Mouse (Mus musculus) liver, embryonic 14.5 days (tissue): ENCODE data around the gene Gm10271. TPM values are rescaled to one million over a fixed set of nuclear protein-coding genes. Genes with fewer than 3 reads are reported as not detected.

ENCODE experiments used
- ATAC-seq: fragments of 200-750 bp; cut with Nextera tagmentation; 2 replicates; pipeline ENCODE4 v1.8.0; 2017; ENCODE audit warnings: moderate number of reproducible peaks, mild to moderate bottlenecking, moderate library complexity; ENCODE audit not compliant: insufficient read depth
- DNase-seq, 3 experiments: peaks; one replicate each; pipeline ENCODE4 v3.0.0-alpha.2; 2012 to 2013; ENCODE audit warnings: low read depth in 3 of 3, low spot score in 3 of 3
- H3K27ac ChIP-seq: fragments of 300-500 bp; sonication (generic); 2 replicates; pipeline ENCODE4 v1.5.1; 2014; ENCODE audit warnings: moderate library complexity, mild to moderate bottlenecking, control low read depth, inconsistent platforms
- H3K27me3 ChIP-seq: fragments of 300-500 bp; sonication (generic); 2 replicates; pipeline ENCODE4 v1.6.1; 2014; ENCODE audit warnings: mild to moderate bottlenecking, low read length, moderate library complexity; ENCODE audit not compliant: control insufficient read depth, insufficient read depth
- H3K36me3 ChIP-seq: fragments of 300-500 bp; sonication (generic); replicated peaks from 2 replicates; pipeline ENCODE4 v1.6.1; 2014; ENCODE audit warnings: low read depth; ENCODE audit not compliant: control insufficient read depth, insufficient read depth
- H3K4me1 ChIP-seq, 2 experiments: fragments of 200-500 bp in 1 of 2; fragments of 300-500 bp in 1 of 2; sonication (generic) in 1 of 2; replicated peaks; 2 replicates each; pipeline ENCODE4 v1.6.1; 2012 to 2014; ENCODE audit warnings: antibody characterized with exemption in 1 of 2, inconsistent platforms in 1 of 2, low read length in 1 of 2; ENCODE audit not compliant: control insufficient read depth in 2 of 2, insufficient read depth in 2 of 2
- H3K4me2 ChIP-seq: fragments of 300-500 bp; sonication (generic); 2 replicates; pipeline ENCODE4 v1.6.1; 2014; ENCODE audit warnings: low read depth, mild to moderate bottlenecking, control low read depth, moderate library complexity
- H3K4me3 ChIP-seq, 2 experiments: fragments of 200-500 bp in 1 of 2; fragments of 300-500 bp in 1 of 2; sonication (generic) in 1 of 2; 2 replicates each; pipeline ENCODE4 v1.5.1; 2012 to 2014; ENCODE audit warnings: low read depth in 2 of 2, low read length in 2 of 2, mild to moderate bottlenecking in 2 of 2, control low read depth in 1 of 2, inconsistent platforms in 1 of 2, moderate library complexity in 1 of 2; ENCODE audit not compliant: insufficient read depth in 1 of 2
- H3K9ac ChIP-seq: fragments of 300-500 bp; sonication (generic); replicated peaks from 2 replicates; pipeline ENCODE4 v1.6.1; 2014; ENCODE audit warnings: mild to moderate bottlenecking, control low read depth, moderate library complexity
- H3K9me3 ChIP-seq: fragments of 300-500 bp; sonication (generic); 2 replicates; pipeline ENCODE4 v1.6.1; 2016; ENCODE audit warnings: low read length, mixed read lengths; ENCODE audit not compliant: control insufficient read depth
- CTCF ChIP-seq: IDR thresholded peaks from 2 replicates; pipeline ENCODE4 v1.5.1; 2016; ENCODE audit warnings: antibody characterized with exemption, low read depth, control low read depth
- EP300 ChIP-seq: IDR thresholded peaks from 2 replicates; pipeline ENCODE4 v1.6.1; 2016; ENCODE audit warnings: antibody characterized with exemption, low read depth
- WGBS: fragments of 180-500 bp; shearing (Covaris S2); extraction: QIAGEN DNeasy Blood & Tissue Kit; methylation state at CpG from one replicate; pipeline ENCODE4 v1.1.7; 2014; ENCODE audit not compliant: insufficient replicate concordance; 5-methylcytosine and 5-hydroxymethylcytosine counted together
- polyA plus RNA-seq, 2 experiments: library from polyadenylated mRNA; depleted of rRNA in 1 of 2; stranded (reverse) in 1 of 2; unstranded in 1 of 2; fragments of >200 nt; fragmentation: Nextera tagmentation in 1 of 2; extraction: Ambion mirVana in 1 of 2; gene quantifications; 2 replicates each; pipeline versions ENCODE4 v1.2.1 to v1.2.3; 2012 to 2014

Gene Gm10271
- polyA plus RNA-seq, 2 experiments: not detected

DNA sequence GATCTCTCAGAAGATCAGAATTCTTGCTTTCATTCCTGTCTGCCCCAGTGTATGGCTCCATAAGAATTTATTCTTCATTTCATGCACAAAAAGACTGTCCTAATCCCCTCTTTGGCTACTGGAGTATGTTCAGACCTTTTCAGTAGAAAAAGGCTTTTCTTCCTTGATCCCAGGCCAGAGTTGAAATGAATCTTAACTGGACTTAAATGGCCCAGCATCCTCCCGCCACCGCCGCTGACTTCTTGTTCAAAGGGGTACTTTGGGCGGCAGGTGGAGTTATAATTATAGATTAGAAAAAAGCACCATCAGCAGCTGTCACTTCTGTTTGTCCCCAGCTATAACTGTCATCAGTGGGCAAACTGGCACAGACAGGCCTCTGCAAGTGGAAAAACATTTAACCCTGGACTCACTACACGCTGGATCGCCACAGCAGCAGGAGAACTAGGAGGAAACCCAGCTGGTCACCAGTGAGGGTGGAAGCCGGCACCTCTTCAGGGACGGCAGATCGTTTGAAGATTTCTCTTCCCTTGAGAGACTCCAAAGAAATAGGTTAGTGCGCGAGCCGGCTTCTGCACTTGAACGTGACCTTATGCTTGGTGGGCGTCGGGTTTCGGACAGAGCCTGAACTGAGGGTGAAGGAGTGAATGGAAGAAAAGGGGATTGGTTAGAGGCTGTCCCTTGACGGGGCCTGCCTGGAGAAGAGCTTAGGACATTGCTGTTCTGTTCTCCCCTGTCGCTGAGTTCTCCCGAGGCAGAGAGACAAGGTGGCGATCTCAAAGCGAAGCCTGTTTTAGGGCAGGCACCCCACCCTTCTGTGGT is 14.1 kb upstream of the Gm10271 start, which contains the start of gene Best3:
Gene Best3 (plus strand): TSS at position 51 of the 819 bp plus-strand sequence.
- Histone ChIP-seq H3K9ac (no peak within 1 kb of the TSS), H3K27ac (no peak within 1 kb of the TSS), H3K4me2 (no peak within 1 kb of the TSS), H3K4me3 (no peak within 1 kb of the TSS), H3K36me3 (no peaks in the 10 kb centered on the region), H3K9me3 (no peaks in the 10 kb centered on the region), H3K4me1 (no peaks in the 10 kb centered on the region), H3K27me3 (no peaks in the 10 kb centered on the region)
- TF ChIP-seq EP300 (no peak), CTCF (no peak)
- ATAC-seq: no peak
- DNase-seq: no peak
- WGBS: 63% methylated on average over 21 of the region's 21 CpGs

DNA sequence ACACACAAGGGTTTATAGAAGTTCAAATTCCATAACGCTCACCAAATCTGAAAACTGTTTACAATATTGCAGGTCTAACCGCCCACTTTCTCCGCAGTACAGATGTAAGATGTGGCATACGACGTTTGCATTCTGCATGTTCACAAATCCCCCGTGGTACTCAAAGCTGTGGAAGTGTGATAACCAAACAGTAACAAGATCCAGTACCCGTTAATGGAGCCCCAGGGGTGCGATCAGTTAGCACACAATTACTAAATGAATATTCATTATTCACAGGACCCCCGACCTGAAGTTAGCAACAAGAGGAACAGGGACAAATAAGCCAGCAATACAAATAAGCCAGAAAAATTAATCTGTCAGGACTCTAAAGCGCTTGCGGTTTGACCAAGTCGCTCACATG is 12.4 kb upstream of the Gm10271 start:
- TF ChIP-seq CTCF (no peak), EP300 (no peak)
- ATAC-seq: no peak
- no peak overlapping the region for H3K4me3 ChIP-seq
- DNase-seq: no peak
- no peak overlapping the region for H3K27ac ChIP-seq
- 54% methylated on average over 12 of the region's 12 CpGs for WGBS
- H3K36me3 ChIP-seq: no peaks in the 10 kb centered on the region
- no peak overlapping the region for H3K9ac ChIP-seq
- H3K4me2 ChIP-seq: no peak overlapping the region
- no peaks in the 10 kb centered on the region for H3K27me3 ChIP-seq
- no peaks in the 10 kb centered on the region for H3K4me1 ChIP-seq
- H3K9me3 ChIP-seq: no peaks in the 10 kb centered on the region

DNA sequence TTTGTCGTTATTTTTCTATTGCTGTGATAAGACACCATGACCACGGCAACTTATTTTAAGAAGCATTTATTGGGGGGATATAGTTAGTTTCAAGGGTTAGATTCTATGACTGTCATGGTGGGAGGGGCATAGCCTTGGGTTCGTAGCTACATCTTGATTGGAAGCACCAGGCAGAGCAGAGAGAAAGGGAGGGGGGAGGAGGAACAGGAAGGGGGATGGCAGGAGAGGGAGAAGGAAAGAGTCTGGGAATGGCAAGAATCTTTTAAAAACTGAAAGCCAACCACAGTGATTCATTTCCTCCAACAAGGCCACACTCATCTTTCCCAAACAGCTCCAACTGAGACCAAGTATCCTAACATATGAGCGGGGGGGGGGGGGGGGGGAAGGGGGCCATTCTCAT is 10.1 kb upstream of the Gm10271 start:
- H3K27ac ChIP-seq: no peak overlapping the region
- H3K4me1 ChIP-seq: no peaks in the 10 kb centered on the region
- H3K36me3 ChIP-seq: no peaks in the 10 kb centered on the region
- H3K27me3 ChIP-seq: no peaks in the 10 kb centered on the region
- TF ChIP-seq CTCF: no peak
- TF ChIP-seq EP300: no peak
- H3K9ac ChIP-seq: no peak overlapping the region
- ATAC-seq (no peak), DNase-seq (no peak)
- WGBS: 41% methylated on average over 4 of the region's 4 CpGs
- no peak overlapping the region for H3K4me3 ChIP-seq
- H3K9me3 ChIP-seq: no peaks in the 10 kb centered on the region
- no peak overlapping the region for H3K4me2 ChIP-seq

DNA sequence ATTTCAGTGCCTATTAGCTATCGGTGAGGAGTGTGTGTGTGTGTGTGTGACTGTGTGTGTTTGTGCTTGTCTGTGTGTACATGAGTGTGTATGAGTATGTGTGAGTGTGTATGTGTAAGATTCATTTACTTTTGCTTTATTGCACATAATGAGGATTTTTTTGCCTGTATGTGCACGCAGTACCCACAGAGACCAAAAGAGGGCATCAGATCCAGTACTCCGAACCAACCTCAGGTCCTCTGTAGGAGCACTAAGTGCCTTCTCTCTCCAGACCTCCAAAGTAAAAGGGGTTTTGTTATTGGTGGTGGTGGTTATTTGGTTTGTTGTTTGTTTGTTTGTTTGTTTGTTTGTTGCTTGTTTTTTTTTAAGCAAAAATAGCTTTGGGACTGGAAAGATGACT is 8.5 kb upstream of the Gm10271 start:
- TF ChIP-seq EP300 (no peak), CTCF (peak; percentile 70)
- H3K4me3 ChIP-seq: no peak overlapping the region
- H3K4me2 ChIP-seq: no peak overlapping the region
- H3K9me3 ChIP-seq: no peaks in the 10 kb centered on the region
- WGBS: 54% methylated on average over 3 of the region's 3 CpGs
- ATAC-seq (no peak), DNase-seq (peak in 1 of 3 experiments; percentile 6)
- H3K36me3 ChIP-seq: no peaks in the 10 kb centered on the region
- H3K4me1 ChIP-seq: no peaks in the 10 kb centered on the region
- no peak overlapping the region for H3K27ac ChIP-seq
- H3K27me3 ChIP-seq: no peaks in the 10 kb centered on the region
- no peak overlapping the region for H3K9ac ChIP-seq

DNA sequence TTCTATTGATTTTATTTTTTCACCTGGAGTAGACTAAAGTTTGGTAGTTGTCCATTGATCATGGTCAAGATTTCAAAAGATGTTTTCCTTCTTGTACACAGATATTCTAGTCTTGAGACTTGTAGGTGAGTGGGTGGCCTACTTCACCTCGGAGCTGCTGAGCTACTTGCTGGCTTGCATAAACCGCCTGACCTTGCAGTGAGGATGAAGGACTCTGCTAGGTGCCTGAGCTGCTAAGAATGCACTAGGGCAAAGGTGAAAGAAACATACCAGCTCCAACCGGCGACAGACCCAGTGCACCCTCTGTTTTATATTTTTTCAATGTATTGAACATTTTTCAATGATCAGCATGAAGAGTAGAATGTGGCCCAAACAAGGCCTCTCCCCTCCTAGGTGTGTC is 7.9 kb upstream of the Gm10271 start:
- no peak for ATAC-seq
- H3K27me3 ChIP-seq: no peaks in the 10 kb centered on the region
- WGBS: 57% methylated on average over 4 of the region's 4 CpGs

More for the DNA sequence above, 7.9 kb upstream of the Gm10271 start:
- Histone ChIP-seq H3K9ac (no peak overlapping the region), H3K27ac (no peak overlapping the region), H3K4me1 (no peaks in the 10 kb centered on the region), H3K36me3 (no peaks in the 10 kb centered on the region), H3K9me3 (no peaks in the 10 kb centered on the region), H3K4me3 (no peak overlapping the region), H3K4me2 (no peak overlapping the region)
- DNase-seq: no peak
- no peak for TF ChIP-seq EP300
- no peak for TF ChIP-seq CTCF
